Mouse (Mus musculus): ENCODE measurements around the gene Ankrd22.
"Not testable (repeated sequence)": the region's sequence is repeated elsewhere in the genome, so short reads cannot be mapped to it uniquely, and the experiment has no call there.

Gene Ankrd22

DNA sequence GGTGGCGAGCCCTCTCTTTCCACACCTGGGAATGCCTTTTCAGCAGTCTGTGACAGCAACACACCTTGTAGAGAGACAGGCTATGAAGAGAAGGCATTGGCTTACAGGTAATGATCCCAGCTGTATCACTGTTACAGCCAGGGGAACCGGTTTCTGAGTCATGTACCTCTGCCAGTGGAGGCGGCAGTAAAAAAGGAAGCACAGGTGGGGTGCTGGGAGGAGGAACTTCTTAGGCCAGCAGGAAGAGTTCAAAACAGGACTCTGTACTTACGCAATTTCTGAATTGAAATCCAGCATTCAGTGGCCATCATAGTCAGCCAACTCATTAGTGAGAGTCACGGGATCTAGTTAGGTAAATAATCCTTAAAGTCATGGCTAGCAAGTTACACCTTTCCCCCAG, at the start of gene Ankrd22:
Gene Ankrd22, minus strand, starts transcription at position 163 of the 400 bp plus-strand sequence.
- in situ Hi-C loops (cut with MboI; ENCODE audit: low sequenced_read_pairs) = no loop called here

DNA sequence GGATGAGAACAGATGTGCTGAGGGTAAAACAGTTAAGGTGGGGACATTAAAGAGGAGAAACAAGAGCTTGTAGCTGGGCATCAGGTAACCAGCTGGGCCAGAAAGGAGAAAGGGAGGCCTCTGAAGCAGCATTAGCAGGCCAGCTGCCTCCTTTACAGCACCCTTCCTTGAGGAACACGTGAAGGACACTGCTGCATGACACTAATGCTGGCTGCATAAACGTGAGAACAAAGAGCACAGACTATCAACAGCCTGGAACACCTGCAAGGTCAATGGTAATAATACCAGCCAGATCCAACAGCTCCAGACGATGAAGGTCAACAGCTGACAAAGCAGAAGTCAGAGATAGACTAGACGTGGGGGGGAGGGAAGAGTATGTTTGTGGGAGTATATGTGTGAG, 48.3 kb upstream of the Ankrd22 start:
- in situ Hi-C loops (cut with MboI; ENCODE audit: low sequenced_read_pairs) = no loop called here

GRCm38 (mm10) chr19:34213251-34213645, 47.4 kb upstream of the Ankrd22 start:
- in situ Hi-C loops (cut with MboI; ENCODE audit: low sequenced_read_pairs) = no loop called here

DNA sequence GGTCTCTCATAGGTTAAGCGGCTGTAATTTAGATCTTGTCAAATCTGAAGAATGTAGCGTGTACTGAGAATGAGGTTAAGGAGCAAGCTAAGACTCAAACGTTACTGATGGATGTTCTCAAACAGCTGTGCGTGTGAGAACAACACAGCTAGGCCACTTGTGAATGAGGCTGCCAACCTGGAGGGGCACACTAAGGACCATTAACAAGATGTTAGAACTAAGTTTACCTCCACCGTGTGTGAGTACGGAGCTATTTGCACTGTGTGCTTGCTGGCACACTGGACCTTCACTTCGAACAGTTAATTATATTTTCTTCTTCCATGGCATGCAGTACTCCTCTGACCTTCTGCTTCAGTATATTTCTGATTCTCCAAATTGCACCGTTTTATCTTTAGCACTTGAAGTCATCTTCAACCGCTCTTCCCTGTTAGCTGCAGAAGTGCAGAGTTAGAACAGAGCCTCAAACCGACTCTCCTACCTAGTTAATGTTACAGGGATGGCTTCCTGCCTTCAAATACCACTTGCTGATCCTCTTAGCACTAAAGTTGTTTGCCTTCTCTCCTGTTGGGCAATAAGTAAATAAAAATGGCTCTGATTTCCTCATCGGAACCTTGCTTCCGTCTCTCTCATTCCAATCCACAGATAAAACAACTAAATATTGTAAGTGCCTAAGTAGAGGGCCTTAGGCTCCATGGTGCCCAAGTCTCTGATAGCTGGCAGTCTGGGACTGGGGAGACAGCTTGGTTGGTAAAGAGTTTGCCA, 46.8 kb upstream of the Ankrd22 start:
- in situ Hi-C loops (cut with MboI; ENCODE audit: low sequenced_read_pairs) = no loop called here

- in situ Hi-C loops (cut with MboI; ENCODE audit: low sequenced_read_pairs) = no loop called here
Measured at GRCm38 (mm10) chr19:34210841-34211240, 45.0 kb upstream of the Ankrd22 start.

- in situ Hi-C loops (cut with MboI; ENCODE audit: low sequenced_read_pairs) = no loop called here
Measured at GRCm38 (mm10) chr19:34209930-34210581, 44.2 kb upstream of the Ankrd22 start.

DNA sequence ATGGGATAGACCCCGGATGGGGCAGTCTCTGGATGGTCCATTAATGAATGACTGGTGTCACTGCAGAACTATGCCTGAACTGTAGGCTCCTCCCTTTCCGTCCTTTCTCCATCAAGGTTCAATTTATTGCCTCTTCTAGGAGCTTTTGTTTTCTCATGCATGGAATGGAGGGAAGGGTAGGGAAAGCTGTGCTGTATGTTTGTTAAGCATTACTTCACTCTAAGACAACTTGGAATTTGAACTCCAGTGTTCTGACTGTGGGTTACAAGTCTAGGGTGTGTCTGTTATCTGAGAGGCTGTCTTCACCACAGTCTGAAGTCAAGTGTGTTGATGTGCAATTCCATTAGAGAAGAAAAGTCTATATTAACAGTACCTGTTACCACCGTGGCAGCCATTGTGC, 43.2 kb upstream of the Ankrd22 start:
- in situ Hi-C loops (cut with MboI; ENCODE audit: low sequenced_read_pairs) = no loop called here

GRCm38 (mm10) chr19:34206760-34207440, 41.0 kb upstream of the Ankrd22 start:
- in situ Hi-C loops (cut with MboI; ENCODE audit: low sequenced_read_pairs) = no loop called here

- in situ Hi-C loops (cut with MboI; ENCODE audit: low sequenced_read_pairs) = not testable (repeated sequence)
Measured at GRCm38 (mm10) chr19:34206128-34206527, 40.3 kb upstream of the Ankrd22 start.

GRCm38 (mm10) chr19:34202668-34203067, 36.8 kb upstream of the Ankrd22 start:
- in situ Hi-C loops (cut with MboI; ENCODE audit: low sequenced_read_pairs) = no loop called here

DNA sequence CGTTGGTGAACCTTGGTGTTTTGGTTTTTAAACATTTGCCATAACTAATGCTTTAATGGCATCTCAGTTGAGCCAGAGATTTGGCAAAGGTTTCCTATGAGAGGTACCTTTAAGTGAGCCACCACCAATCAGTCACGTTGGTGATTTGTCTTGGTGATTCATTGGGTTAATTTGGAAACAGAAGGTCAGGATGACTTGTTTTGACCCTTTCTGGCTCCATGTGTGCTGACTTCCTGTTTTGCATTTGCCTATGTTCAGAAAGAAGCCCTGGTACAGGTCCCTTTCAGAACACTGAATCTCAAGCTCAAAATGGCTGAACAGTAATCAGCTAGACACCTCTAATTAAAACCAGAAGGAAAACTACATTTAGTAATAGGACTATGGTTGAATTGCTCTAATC, 33.6 kb upstream of the Ankrd22 start:
- in situ Hi-C loops (cut with MboI; ENCODE audit: low sequenced_read_pairs) = no loop called here

- in situ Hi-C loops (cut with MboI; ENCODE audit: low sequenced_read_pairs) = no loop called here
Measured at GRCm38 (mm10) chr19:34198901-34199300, 33.0 kb upstream of the Ankrd22 start.

DNA sequence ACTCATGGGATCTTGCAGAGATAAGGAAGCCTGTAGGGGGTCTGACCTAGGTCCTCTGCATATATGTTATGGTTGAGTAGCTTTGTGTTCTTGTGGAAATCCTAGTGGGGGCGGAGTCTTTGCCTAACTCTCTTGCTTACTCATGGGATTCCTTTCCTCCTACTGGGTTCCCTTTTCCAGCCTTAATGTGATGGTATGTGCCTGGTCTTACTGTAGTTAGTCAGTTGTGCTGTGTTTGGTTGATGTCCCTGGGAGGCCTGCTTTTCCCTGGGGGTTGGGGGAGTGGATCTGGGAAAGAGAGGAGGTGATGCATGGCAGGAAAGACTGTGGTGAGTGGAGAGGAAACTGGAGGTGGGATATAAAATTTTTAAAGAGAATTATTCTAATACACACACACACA, 32.2 kb upstream of the Ankrd22 start:
- in situ Hi-C loops (cut with MboI; ENCODE audit: low sequenced_read_pairs) = no loop called here

GRCm38 (mm10) chr19:34195031-34195430, 29.2 kb upstream of the Ankrd22 start:
- in situ Hi-C loops (cut with MboI; ENCODE audit: low sequenced_read_pairs) = no loop called here

DNA sequence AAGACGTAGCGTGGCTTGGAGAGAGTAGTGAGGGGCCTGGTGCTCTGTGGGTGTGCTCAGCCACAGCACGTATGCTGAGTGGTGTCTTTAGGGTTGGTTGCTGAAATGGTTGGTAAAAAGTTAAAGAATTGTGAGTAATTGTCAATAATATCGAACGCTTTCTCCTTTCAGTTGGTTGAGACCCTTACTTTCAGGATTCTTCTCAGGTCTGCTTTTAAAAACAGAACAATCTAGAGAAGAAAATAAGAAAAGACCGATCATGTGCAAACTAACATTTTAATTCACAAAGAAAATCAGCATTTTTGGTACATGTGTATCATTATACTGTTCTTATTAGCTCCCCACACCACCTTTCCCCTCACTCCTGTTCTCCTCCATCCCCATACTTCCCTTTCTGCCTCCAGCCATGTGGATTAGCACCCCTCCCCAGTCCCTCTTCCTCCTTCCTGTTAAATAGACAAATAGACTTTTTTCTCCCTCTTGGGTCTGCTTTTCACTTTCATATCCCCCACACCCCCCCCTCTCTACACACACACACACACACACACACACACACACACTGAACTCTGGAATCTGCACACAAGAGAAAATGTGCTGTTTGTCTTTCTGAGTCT, 28.4 kb upstream of the Ankrd22 start:
- in situ Hi-C loops (cut with MboI; ENCODE audit: low sequenced_read_pairs) = no loop called here

DNA sequence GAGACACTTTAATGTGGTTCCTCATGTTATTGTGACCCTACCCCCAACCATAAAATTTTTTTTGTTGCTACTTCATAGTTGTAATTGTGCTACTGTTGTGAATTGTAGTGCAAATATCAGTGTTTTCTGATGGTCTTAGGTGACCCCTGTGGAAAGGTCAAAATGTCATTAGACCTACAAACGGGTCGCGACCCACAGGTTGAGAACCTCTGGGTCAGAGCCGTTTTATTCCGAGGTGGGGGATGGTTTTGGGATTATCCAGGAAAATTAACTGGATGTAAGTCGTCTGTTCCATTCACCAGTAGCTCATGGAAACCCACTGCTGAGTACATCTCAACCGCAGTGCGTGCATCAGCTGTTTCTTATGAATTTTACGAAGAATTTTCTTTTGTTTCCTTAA, 27.8 kb upstream of the Ankrd22 start:
- in situ Hi-C loops (cut with MboI; ENCODE audit: low sequenced_read_pairs) = no loop called here

DNA sequence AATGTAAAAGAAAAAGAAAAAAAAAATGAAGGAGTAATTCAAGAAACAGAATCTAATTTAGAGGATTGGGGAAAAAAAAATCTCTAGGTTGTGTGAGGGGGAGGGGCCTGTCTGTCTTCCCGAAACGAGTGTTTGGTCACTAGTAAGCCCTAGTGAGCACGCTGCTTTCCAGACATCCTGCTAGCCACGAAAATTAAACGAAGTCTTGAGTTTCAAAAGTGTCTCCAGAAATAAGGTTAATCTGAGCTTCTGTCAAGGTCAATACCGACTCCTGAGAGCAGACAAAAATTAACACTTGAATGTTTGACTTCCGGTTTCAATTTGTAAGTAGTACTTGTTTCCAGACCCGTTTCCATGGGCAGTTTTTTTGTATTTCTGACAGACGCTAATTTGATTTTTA, 27.3 kb upstream of the Ankrd22 start:
- in situ Hi-C loops (cut with MboI; ENCODE audit: low sequenced_read_pairs) = no loop called here

DNA sequence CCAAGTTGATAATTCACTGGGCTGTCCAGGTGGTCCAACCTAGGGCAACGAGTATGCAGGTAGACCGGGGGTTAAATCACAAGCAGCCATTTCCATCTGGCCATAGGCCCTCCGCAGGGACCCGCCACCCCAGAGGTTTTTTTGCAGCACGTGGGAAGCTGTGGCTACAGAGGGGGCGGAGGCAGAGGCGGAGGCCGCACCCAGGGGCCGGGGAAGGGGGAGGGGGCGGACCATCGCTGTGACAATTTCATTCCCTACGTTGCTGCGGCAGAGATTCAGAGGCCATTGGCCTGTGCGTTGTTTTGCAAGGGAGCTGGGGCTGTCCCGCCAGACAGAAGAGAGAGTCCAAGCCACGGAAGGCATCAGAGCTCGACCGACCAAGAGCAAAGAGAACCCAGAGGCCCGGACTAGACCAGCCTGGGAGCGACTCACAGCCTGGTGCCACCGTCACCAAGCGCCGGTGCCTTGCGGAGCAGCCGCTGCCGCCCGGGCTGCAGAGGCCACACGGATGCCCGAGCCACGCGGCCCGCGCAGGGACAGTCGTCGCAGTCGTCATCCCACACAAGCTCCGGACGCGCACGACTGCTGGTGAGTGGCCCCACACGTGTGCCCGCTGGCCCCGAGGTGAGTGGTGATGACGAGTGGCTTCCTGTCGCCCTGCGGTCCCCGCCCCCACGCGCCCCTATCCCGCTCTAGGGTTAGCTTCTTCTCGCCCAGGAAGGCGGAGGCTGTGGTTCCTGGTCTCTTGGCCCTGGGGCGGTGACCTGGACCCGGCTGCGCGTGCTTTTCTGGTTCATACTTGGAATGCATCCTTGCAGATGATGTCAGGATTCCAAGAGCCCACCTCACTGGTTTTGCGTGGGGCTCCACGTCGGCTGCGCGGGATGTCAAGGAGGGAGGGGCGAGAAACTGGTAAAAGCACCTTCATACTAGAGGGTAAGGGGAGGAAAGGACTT, 26.4 kb upstream of the Ankrd22 start, which contains the start of gene Stambpl1:
Gene Stambpl1, plus strand, starts transcription at position 222 of the 956 bp plus-strand sequence.
- in situ Hi-C loops (cut with MboI; ENCODE audit: low sequenced_read_pairs) = no loop called here

DNA sequence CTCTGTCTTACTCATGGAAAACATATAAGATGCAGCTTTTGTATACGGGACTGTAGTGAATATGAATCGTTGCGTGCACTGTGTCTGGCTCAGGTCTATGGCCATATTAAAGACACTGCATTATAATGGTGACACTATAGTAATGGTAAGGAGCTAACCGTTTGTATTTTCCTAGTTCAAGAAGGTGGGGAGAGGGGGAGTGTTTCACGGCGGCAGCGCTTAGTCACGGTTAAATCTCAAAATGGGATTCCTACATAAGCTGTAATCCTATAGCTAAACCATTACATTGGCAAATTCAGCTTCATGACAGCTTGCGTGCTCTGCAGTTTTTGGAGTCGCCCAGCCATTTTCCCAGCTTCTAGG, 25.8 kb upstream of the Ankrd22 start:
- in situ Hi-C loops (cut with MboI; ENCODE audit: low sequenced_read_pairs) = no loop called here

DNA sequence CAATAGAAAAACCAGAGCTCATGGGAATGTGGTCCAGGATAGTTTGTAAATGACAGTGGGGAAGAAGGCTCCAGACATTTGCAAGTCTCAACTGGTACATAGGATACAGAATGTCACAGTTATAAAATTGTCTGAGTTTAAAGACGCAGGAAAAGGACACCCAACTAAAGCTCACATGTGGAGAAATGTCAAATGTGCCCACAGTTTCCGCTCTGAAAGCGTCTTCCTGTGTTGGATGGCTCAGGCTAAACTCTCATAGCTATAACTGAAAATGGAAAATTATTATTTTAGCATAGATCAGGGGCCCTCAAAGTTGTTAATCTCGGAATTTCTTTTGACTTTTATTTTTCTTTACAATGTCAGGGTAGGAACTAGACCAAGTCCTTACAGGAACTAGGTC, 21.0 kb upstream of the Ankrd22 start:
- in situ Hi-C loops (cut with MboI; ENCODE audit: low sequenced_read_pairs) = no loop called here

Data from CH12F3 (cell line).